Mouse (Mus musculus) lung, embryonic 16.5 days (tissue): ENCODE data around the gene Ino80e. TPM values are rescaled to one million over a fixed set of nuclear protein-coding genes. Genes with fewer than 3 reads are reported as not detected.

ENCODE experiments used
- polyA plus RNA-seq: library from polyadenylated mRNA; unstranded; fragments of >200 nt; fragmentation: Nextera tagmentation; extraction: Ambion mirVana; gene quantifications from 2 replicates; pipeline ENCODE4 v1.2.1, GENCODE M21; 2015

The Ino80e gene
- polyA plus RNA-seq, 1 experiment from 2014 or later: 89.3 TPM

Other genes starting within 250 kb of the Ino80e start
- gene Nupr1, start 231.5 kb downstream of the Ino80e start, polyA plus RNA-seq: 34.2 and 53.9 TPM in 2 replicates
- 42.9 and 47.3 TPM in 2 replicates for gene Sgf29, start 213.1 kb downstream of the Ino80e start, polyA plus RNA-seq
- gene Sult1a1, start 185.9 kb downstream of the Ino80e start, polyA plus RNA-seq: 12.3 and 21.1 TPM in 2 replicates
- gene Bola2, start 167.0 kb downstream of the Ino80e start, polyA plus RNA-seq: 102 and 108 TPM in 2 replicates
- gene Slx1b, start 166.6 kb downstream of the Ino80e start, polyA plus RNA-seq: 11.1 and 11.9 TPM in 2 replicates
- 42.4 and 59.5 TPM in 2 replicates for gene Coro1a, start 154.6 kb downstream of the Ino80e start, polyA plus RNA-seq
- 138 and 139 TPM in 2 replicates for gene Mapk3, start 102.8 kb downstream of the Ino80e start, polyA plus RNA-seq
- 2.9 and 4.2 TPM in 2 replicates for gene Gdpd3, start 96.0 kb downstream of the Ino80e start, polyA plus RNA-seq
- 111 and 123 TPM in 2 replicates for gene Ypel3, start 85.4 kb downstream of the Ino80e start, polyA plus RNA-seq
- gene Tbx6, start 80.9 kb downstream of the Ino80e start, polyA plus RNA-seq: 0.25 and 0.68 TPM in 2 replicates
- 232 and 243 TPM in 2 replicates for gene Ppp4c, start 69.9 kb downstream of the Ino80e start, polyA plus RNA-seq
- gene Fam57b, start 64.7 kb downstream of the Ino80e start, polyA plus RNA-seq: 0.36 and 0.38 TPM in 2 replicates
- gene 4930451I11Rik, start 30.7 kb downstream of the Ino80e start, polyA plus RNA-seq: not detected in 2 replicates
- 0.49 and 0.63 TPM in 2 replicates for gene Doc2a, start 15.0 kb downstream of the Ino80e start, polyA plus RNA-seq
- 30.3 and 32.3 TPM in 2 replicates for gene Hirip3, start 405 bp downstream of the Ino80e start, polyA plus RNA-seq
- gene Taok2, start 22.3 kb upstream of the Ino80e start, polyA plus RNA-seq: 55.8 and 58.3 TPM in 2 replicates
- 28.4 and 30.8 TPM in 2 replicates for gene Tmem219, start 60.5 kb upstream of the Ino80e start, polyA plus RNA-seq
- gene Kctd13, start 66.5 kb upstream of the Ino80e start, polyA plus RNA-seq: 11.7 and 12.3 TPM in 2 replicates
- 0.14 and 0.20 TPM in 2 replicates for gene Asphd1, start 87.2 kb upstream of the Ino80e start, polyA plus RNA-seq
- 0.36 and 0.63 TPM in 2 replicates for gene Sez6l2, start 88.2 kb upstream of the Ino80e start, polyA plus RNA-seq
- 119 and 122 TPM in 2 replicates for gene Cdipt, start 113.5 kb upstream of the Ino80e start, polyA plus RNA-seq
- gene Cdiptos, start 113.7 kb upstream of the Ino80e start, polyA plus RNA-seq: 0.89 and 2.1 TPM in 2 replicates
- gene Mvp, start 152.2 kb upstream of the Ino80e start, polyA plus RNA-seq: 14.9 and 17.9 TPM in 2 replicates
- gene Pagr1b, start 154.1 kb upstream of the Ino80e start, polyA plus RNA-seq: 0.62 and 0.93 TPM in 2 replicates
- 45.9 and 67.2 TPM in 2 replicates for gene Pagr1a, start 155.0 kb upstream of the Ino80e start, polyA plus RNA-seq
- gene Gm42742, start 158.7 kb upstream of the Ino80e start, polyA plus RNA-seq: 39.1 and 63.1 TPM in 2 replicates
- gene Prrt2, start 158.8 kb upstream of the Ino80e start, polyA plus RNA-seq: 4.5 TPM in 2 replicates
- 38.6 and 46.1 TPM in 2 replicates for gene Maz, start 164.7 kb upstream of the Ino80e start, polyA plus RNA-seq
- 140 and 153 TPM in 2 replicates for gene Kif22, start 180.1 kb upstream of the Ino80e start, polyA plus RNA-seq
- 7.1 TPM in 1 of 2 replicates, not detected in the other for gene Zg16, start 225.0 kb upstream of the Ino80e start, polyA plus RNA-seq
- gene AI467606, start 229.0 kb upstream of the Ino80e start, polyA plus RNA-seq: 11.5 and 12.8 TPM in 2 replicates